Mouse (Mus musculus) spleen, adult 2 months (tissue): ENCODE data around the gene Ptgfrn.

Experiments used
- CTCF ChIP-seq: fragments of 200-500 bp; IDR thresholded peaks from 2 replicates; pipeline ENCODE4 v1.5.1; 2011; ENCODE audit warnings: mild to moderate bottlenecking, inconsistent platforms; ENCODE audit not compliant: insufficient read depth, insufficient read length, insufficient replicate concordance; ENCODE audit errors: extremely low read depth
- POLR2A ChIP-seq: fragments of 200-500 bp; IDR thresholded peaks from 2 replicates; pipeline ENCODE4 v1.6.1; 2011; ENCODE audit warnings: low read depth, low read length, inconsistent platforms

DNA sequence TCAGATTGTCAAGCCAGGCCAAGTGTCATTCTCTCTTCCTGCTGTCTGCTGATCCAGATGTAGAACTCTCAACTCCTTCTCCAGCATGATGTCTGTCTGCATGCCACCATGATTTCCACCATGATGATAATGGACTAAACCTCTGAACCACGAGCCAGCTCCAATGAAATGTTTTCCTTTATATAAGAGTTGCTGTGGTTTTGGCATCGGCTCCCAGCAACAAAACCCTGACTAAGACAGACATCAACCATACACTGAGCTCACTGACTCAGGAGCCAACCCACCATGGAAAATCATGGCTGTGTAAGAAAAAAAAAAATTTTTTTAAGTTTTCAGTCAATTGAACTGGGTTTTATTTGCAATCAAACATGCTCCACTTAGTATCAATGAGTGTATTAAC, 17.7 kb upstream of the Ptgfrn start:
- no peak for TF ChIP-seq CTCF
- TF ChIP-seq POLR2A: no peak
